Mouse (Mus musculus): ENCODE data around the gene Brd7. TPM values are rescaled to one million over a fixed set of nuclear protein-coding genes. Genes with fewer than 3 reads are reported as not detected.

Gene Brd7
- total and polyA plus RNA-seq, 3 experiments: 7.2 to 81.2 (median 60.7) TPM

- no peak for DNase-seq
Observed at GRCm38 (mm10) chr8:88357226-88357933, 4.6 kb downstream of the Brd7 start.

- DNase-seq: no peak
Observed at GRCm38 (mm10) chr8:88349046-88349445, 12.9 kb downstream of the Brd7 start.

GRCm38 (mm10) chr8:88342026-88342425 lies 20.0 kb downstream of the Brd7 start:
- no peak for DNase-seq

GRCm38 (mm10) chr8:88339887-88340695 lies 21.9 kb downstream of the Brd7 start:
- DNase-seq: no peak

GRCm38 (mm10) chr8:88339221-88339620 lies 22.8 kb downstream of the Brd7 start:
- DNase-seq: no peak

- no peak for DNase-seq
Observed at GRCm38 (mm10) chr8:88334975-88335374, 27.0 kb downstream of the Brd7 start.

GRCm38 (mm10) chr8:88334384-88334783 lies 27.6 kb downstream of the Brd7 start:
- DNase-seq: no peak

GRCm38 (mm10) chr8:88330816-88331215 lies 31.2 kb downstream of the Brd7 start:
- DNase-seq: no peak

- no peak for DNase-seq
Observed at GRCm38 (mm10) chr8:88328689-88329088, 33.3 kb downstream of the Brd7 start.

- no peak for DNase-seq
Observed at GRCm38 (mm10) chr8:88326328-88326727, 35.7 kb downstream of the Brd7 start.

- no peak for DNase-seq
Observed at GRCm38 (mm10) chr8:88325795-88326194, 36.2 kb downstream of the Brd7 start.

- DNase-seq: no peak
Observed at GRCm38 (mm10) chr8:88325251-88325650, 36.7 kb downstream of the Brd7 start.

- no peak for DNase-seq
Observed at GRCm38 (mm10) chr8:88324760-88325159, 37.2 kb downstream of the Brd7 start.

GRCm38 (mm10) chr8:88323523-88323922 lies 38.5 kb downstream of the Brd7 start:
- no peak for DNase-seq

GRCm38 (mm10) chr8:88321387-88321786 lies 40.6 kb downstream of the Brd7 start:
- DNase-seq: peak; percentile 81

- no peak for DNase-seq
Observed at GRCm38 (mm10) chr8:88320134-88320533, 41.9 kb downstream of the Brd7 start.

GRCm38 (mm10) chr8:88318151-88318550 lies 43.8 kb downstream of the Brd7 start:
- DNase-seq: no peak

- DNase-seq: no peak
Observed at GRCm38 (mm10) chr8:88317341-88317740, 44.7 kb downstream of the Brd7 start.

- DNase-seq: peak; percentile 63
Observed at GRCm38 (mm10) chr8:88316139-88316931, 45.7 kb downstream of the Brd7 start.

GRCm38 (mm10) chr8:88315302-88315701 lies 46.7 kb downstream of the Brd7 start:
- DNase-seq: no peak

GRCm38 (mm10) chr8:88313991-88314390 lies 48.0 kb downstream of the Brd7 start:
- no peak for DNase-seq

GRCm38 (mm10) chr8:88312966-88313365 lies 49.0 kb downstream of the Brd7 start:
- peak; percentile 80 for DNase-seq

- no peak for DNase-seq
Observed at GRCm38 (mm10) chr8:88310286-88310685, 51.7 kb downstream of the Brd7 start.

All from adrenal gland, adult 2 months (tissue).